Mouse (Mus musculus) spleen, postnatal 10 days (tissue): ENCODE data around the gene Gid4.

ENCODE experiments used
- DNase-seq, 2 experiments: peaks; one replicate each; pipeline ENCODE4 v3.0.0; 2021 to 2022; ENCODE audit warnings: low spot score in 2 of 2

Gene Gid4

DNA sequence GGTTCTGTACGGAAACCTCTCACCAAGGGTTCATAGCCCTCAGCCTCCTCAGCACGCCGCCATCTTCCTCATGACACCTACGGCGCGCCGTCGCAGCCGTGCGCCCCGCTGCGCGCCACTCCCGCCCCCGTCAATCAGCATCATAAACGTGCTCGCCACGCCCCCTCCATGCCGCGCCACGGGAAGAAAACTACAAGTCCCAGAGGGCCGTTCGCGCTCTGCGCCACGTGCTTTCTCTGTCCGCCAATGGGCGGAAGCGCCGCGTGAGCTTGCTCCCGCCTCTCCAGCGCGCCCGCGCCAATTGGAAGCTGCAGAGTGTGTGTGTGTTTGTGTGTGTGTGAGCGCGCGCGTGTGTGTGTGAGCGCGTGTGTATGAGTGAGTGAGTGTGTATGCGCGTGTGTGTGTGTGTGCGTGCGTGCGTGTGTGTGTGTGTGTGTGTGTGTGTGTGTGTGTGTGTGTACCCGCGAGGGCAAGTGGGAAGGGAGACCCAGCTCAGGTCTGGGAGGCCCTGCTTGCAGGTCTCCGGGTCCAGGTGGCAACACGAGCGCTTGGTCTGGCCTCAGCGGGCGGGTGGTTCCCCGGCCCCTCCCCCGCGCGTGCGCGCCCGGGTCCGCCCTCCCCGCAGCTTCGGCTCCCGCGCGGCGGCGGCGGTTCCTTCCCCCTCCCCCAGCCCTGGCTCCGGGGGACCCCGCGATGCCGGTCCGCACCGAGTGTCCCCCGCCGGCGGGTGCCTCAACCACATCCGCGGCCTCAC lies at the start of gene Gid4:
Gene Gid4, plus strand, starts transcription at position 183 of the 754 bp plus-strand sequence.
- peak; percentile 98 to 99 for DNase-seq

DNA sequence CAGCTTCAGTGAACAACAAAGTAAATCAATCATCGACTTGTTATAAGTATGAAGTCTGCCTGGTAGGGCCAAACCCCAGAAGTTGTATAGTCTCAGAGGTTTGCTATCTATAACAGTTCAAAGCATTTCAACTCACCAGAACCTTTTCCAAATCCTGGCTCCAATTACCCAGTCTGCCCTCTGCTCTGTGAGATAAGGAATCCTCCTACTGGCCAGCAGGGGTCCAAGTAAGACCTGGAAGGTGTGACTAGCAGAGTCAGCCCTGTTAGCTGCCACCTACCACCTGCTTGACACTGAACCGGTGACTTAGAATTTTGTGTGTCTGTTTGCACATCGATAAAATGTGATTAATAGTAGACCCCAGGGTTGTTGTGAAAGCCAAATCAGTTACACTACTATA lies 49.7 kb upstream of the Gid4 start:
- DNase-seq = no peak

DNA sequence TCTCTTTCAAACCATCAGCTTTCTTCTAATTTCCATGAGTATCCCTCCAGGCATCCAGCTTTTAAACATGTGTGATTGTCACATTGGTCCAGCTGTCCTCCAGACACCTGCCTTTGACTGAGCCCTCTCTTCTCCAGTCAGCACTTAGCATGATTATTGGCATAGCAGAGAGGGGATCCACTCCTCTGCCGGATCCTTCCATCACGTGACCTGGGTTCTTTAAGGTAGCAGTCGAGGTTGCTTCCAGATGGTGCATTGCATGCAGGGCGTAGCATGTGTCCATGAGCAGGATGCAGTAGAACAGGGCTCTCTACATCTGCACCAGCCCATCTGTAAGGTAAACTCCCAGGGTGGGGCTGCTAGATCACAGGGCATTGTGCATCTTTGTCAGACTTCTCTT lies 48.0 kb upstream of the Gid4 start:
- DNase-seq = no peak

DNA sequence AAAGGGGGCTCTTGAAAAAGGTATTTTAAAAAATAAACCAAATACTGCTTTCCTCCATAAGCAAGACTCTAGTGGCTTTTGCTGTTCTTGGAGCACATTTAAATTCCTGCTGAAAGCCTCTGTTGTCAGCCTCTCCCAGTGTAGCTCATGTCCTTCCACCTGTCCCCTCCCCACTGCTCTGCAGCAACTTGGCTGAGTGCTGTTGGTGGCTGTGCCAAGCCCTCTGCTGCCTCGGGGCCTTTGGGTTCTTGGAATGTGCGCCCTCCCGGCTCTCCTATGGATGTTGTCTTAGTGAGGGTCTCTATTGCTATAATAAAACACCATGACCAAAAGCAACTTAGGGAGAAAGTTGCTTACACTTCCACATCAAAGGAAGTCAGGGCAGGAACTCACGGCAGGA lies 47.5 kb upstream of the Gid4 start:
- DNase-seq = no peak

DNA sequence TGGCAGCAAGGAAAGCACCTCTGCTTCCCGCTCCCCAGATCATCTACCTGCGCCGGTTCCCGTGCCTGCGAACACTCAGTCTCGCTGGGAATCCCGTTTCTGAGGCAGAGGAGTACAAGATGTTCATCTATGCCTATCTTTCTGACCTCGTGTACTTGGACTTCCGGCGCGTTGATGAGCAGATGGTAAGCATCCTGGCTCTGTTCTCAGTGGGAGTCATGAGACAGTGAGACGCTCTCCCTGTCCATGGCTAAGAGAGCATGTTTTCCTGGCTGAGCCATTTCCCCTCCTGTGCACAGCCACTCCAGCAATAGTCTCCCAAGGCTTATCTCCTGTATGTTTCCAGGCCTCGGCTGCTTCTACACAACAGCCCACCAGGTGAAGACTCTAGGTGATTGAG lies 46.5 kb upstream of the Gid4 start:
- DNase-seq = no peak

DNA sequence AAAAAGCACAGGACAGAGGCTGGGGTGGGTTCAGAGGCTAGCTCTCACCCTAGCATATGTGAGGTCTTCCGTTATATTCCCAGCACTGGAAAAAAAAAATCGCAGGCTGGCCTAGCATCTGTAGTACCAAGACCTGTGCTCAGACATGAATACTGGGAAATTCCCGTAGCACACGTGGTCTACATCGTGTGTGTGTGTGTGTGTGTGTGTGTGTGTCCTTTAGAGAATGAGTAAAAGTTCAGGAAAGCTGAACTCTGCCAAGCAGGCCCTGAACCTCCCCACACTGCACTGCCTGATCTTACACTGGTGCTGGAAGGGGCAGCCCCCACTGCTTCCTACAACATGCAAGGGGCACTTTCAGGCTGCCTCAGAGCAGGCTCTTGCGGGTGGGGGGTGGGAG lies 42.5 kb upstream of the Gid4 start:
- no peak for DNase-seq

DNA sequence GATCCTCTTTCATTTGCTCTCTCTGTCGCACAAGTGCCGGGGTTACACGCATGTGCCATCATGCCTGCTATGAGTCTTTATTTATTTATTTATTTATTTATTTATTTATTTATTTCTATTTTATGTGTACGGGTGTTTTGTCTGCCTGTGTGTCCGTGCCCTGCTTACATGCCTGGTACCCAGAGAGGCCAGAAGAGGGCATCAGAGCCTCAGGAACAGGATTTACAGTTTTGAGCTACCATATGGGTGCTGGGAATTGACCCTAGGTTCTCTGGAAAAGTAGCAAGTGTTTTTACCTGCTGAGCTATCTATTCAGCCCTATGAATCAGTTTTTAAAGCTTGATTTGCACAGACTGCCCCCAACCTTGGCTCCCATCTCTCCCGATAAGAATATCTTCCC lies 33.4 kb upstream of the Gid4 start:
- DNase-seq = no peak

DNA sequence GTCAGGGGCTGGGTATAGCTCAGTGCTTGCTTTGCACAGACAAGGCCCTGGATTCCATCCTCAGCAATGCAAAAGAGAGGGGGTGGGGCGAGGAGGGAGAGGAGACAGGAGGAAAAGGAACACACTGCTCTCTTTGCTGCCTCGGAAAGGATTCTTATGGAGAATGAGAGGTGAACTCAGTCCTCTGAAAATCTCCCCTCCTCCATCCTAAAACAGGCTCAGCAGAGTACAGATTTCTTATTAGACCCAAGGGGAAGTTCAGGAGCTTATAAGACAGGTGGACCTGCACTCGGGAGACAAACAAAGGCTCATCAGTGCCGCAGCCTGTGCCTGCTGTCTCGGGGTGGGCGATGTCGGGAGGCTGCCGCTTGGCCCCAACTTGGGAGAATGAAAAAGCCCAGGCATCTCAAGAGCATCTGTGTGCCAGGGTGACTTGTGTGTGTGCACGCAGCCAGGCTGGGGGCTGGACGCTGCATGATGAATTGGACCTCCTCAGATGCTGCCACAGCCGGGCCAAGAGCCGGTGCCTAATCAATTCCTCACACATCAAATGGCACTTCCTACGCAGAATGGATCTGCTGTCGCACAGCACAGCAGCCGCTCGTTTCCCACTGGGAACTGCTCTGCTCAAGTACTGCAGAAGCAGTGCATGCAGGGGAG lies 32.1 kb upstream of the Gid4 start:
- no peak for DNase-seq

DNA sequence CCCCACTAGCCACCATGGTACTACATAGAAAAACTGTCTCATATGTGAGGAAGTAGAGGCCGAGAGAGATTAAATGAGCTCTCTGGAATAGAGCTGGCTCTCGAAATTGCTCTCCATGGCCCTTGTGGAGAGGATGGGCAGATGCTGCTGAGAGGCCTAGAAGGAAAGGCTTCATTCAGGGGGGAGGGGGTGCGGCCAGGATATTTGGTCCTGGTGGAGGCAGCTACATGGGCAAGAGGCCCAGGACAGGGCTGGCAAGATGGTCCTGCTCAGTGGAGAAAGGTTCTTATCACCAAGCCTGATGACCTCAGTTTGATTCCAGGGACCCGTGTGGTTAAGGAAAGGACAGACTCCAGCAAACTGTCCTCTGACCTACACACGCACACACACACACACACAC lies 31.0 kb upstream of the Gid4 start:
- no peak for DNase-seq

DNA sequence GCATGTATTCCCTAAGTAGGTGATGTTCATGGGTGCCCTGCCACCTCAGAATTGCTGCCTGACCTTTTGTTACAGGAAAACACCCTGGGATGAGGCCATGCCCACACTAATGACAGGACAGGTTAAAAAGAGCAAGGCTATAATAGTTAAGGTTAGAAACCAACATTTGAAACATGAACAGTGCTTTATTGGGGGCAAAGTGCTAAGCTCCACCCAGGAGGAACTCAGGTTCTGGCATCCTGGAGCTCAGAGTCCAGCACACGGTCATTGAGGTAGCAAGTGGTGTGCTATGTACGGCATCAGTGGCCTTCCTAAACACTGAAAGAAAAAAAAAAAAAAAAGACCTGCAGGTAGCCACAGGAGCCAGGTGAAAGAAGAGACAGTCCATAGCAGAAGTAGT lies 29.0 kb upstream of the Gid4 start:
- DNase-seq = no peak

DNA sequence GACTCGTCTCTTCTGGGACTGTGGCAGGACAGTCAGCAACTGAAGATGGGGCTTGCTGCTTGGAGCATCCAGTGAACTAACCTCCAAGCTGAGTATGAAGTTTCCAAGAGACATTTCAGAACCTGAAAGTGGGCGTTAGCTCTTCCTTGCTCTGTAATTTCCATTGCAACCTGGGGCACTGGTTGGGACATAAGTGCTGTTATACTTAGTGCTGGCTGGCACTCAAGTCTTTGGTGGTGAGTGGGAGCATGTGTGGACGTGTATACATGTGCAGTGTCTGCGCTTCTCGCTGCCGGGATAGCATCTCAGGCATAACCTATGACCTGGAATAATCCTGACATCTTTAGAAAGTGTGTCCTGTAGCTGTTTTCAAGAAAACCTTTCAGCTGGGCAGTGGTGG lies 25.6 kb upstream of the Gid4 start:
- DNase-seq = no peak

DNA sequence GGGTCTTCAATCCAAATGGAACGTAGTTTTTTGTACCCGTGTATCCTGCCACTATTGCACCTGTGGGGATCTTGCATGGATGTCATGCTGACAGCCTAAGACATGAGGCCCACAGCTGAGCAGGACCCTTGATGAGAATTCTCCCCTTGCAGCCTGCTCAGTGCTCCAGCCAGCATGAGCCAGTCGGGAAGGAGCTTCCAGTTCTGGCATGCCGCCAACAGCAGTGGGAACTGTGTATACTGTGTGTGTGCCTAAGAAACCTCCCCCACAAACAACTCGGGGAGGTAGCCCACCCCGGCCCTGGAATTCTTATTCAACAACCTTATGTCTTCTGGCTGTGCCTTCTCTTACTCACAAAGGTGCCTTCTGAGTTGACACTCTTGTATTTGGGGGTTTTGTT lies 20.4 kb upstream of the Gid4 start:
- DNase-seq = no peak

DNA sequence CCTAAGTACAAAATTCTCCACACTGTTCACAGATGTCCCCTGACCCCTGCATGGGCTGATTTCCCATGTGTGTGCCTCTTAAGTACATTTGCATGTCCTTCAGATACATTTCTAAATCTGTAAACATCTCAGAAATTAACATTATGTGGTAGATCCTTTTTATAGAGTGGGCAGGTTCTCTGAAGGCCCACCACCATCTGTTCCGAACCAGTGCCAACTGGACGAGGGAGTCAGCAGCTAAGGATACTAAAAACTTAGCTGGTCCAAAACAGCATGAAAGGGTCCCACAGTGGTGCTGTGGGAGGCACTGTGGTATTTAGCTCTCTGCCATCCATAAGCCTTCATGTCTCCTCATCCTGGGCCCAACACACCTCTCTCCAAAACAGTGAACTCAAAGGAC lies 19.8 kb upstream of the Gid4 start:
- no peak for DNase-seq

DNA sequence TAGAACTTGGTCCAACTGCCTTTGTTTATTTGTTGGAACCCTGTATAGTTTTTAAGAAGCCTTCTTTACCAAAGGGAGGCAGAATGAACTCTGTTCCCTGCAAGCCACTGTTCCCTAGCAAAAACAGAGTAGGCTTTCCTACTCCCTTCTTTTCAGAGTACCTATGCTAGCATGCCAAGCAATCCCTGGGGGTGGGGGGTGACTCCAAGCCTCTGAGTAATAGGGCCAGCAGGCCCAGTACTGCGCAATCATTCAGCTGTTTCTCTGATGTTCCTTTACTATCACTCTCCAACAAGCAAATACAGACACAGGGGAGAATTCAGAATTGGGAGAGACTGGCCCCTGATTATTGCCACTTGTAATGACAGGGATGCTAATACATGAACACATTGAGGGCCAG lies 10.3 kb upstream of the Gid4 start:
- no peak for DNase-seq

DNA sequence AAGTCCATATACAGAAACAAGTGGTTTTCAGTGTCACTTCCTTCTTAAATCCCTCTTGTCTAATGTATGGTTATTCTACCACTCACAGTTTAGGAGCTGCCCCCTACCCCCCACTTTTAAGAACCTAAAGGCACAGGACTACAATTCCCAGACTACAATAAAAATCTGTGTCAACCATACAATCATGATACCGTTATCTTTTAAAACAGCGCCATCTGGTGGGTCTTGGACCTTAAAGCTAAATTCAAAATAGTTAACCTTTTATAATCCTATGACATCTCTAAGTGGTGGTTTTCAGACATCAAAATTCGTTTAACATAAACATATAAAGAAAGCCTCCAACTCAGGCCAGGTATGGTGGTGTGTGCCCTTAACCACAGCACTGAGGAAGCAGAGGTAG lies 4.8 kb upstream of the Gid4 start:
- DNase-seq = peak; percentile 26 to 68

DNA sequence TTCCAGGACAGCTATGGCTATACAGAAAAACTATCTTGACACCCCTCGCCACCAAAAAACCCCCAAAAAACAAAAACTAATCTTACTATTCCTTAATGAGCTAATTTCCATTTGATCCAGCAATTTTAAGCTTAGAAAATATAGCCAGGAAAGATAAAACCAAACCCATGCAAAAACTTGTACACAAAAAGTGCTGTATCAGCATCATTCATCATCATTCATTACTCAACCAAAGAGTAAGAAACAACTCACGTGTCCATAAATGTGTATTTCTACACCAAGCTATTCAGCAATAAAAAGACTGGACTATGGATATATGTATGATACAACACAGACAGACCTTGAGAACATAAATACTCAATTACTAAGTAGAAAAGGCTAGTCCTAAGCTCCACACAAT lies 4.0 kb upstream of the Gid4 start:
- no peak for DNase-seq

DNA sequence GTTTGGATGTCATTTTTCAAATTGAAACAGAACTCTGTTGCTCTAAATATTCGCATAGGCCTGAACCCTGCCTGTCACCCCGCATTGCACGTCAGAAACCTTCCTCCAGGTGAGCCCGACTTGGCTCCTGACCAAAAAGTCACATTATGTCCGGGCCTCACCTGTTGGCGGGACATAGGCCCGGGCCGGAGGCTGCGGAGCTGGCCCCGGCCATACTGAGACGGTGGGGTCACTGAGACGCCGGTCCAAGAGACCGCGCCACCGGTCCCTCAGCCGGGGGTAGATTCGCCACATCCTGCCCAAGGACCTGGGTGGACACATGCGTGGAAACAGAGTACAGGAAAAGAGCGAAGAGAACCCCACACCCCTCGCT lies 369 bp upstream of the Gid4 start:
- no peak for DNase-seq

DNA sequence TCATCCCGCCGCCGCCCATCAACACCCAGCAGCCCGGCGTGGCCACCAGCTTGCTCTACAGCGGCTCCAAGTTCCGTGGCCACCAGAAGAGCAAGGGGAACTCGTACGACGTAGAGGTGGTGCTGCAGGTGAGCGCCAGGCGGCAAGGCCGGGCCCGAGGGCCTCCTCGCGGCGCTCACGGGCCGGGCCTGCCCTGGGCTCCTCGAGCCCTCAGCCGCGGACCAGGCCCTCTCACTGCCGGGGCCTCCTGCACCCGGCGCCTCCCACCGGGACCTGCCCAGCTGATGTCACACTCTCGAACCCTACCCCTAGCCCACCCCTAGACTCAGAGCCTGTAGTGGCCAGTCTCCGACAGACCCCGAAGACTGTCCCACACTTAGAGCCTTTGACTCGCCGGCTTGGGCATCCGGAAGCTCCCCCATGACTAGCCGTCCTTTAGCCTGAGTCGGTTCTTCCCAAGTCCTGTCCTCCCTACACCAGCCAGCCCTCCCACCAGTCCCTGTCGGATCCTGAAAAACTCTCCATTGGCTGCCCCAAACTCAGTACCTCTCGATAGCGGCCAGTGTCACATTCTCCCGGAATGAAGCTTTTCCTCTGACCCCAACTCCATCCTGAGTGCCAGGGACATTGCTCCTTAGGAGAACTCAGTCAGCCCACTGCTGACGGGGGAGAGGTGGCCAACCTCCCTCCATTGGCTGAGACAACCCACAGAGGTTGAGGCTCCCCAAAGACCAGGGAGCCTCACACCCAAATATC lies 950 bp downstream of the Gid4 start, which contains the start of gene Atpaf2:
Gene Atpaf2, minus strand, starts transcription at position 741 of the 756 bp plus-strand sequence.
- no peak for DNase-seq

DNA sequence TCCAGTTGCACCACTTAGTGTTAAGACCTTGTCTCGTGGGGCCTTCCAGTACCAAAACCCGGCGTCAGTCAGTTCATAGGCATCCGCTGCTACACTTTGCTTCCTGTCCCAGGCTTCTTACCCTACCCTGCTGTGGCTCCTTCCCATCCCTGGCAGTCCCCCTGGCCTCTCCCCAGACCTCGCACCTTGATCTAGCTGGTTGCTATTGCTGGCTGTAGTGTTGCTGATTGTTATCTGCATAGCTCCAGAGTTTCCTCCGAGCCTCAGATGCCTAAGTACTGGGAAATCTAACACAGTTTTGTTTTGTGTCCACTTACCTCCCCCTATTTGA lies 1.5 kb downstream of the Gid4 start:
- DNase-seq = peak; percentile 34 to 43

DNA sequence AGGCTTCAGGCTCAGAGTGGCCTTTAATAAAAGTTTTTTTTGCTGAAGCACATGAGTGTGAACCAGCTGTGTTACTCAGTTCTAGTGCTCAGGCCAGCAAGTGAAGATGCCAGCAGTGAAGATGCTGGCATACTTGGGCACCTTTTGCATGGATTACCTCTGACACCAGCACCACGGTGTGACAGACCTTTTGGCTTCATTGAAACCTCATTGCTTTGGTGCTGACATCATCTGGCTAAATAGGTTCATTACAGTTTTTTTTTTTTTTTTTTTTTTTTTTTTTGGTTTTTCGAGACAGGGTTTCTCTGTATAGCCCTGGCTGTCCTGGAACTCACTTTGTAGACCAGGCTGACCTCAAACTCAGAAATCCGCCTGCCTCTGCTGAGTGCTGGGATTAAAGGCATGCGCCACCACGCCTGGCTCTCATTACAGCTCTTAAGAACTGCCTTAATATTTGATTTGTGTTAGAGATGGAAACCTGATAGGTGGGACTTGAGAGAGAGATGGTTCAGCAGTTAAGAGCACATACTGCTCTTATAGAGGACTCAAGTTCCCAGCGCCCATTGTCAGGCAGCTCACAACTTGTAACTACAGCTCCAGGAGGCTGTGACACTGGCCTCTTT lies 5.2 kb downstream of the Gid4 start:
- DNase-seq = no peak

DNA sequence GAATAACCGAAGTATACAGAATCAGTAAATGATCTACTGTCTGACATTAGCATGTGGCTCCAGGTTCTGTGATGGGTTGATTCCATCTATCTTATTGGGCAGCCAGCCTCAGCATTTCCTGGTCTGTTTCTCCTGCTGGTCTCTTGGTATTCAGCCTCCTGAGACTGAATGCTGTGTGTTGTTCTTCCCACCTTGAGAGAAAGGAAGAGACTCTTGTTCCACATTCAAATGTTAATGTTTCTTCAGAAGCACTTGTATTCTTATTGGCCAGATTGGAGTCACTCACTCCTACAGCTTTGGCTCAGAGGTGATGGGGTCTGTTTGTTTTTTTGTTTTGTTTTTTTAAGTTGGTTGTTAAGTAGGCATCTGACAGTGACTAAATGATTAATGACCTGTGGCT lies 6.1 kb downstream of the Gid4 start:
- no peak for DNase-seq

DNA sequence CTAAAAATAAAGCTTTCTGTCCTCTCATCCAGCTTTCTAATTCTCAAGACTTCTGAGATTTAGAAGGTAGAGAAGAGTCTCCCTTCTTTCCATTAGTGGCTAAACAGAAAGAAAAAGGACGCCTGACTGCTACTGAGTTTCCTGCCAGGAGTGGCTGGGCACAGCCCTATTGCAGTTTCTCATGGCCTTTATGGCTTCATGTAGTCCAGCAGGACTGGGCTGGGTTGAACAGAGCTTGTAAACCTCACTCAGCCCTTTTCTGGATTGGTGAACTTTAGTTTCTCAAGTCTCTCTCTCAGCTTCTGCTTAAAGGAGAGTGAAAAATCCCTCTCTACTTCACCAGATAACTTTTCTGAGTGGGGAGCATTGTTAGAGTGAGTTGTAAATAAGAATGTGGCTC lies 9.5 kb downstream of the Gid4 start:
- no peak for DNase-seq

DNA sequence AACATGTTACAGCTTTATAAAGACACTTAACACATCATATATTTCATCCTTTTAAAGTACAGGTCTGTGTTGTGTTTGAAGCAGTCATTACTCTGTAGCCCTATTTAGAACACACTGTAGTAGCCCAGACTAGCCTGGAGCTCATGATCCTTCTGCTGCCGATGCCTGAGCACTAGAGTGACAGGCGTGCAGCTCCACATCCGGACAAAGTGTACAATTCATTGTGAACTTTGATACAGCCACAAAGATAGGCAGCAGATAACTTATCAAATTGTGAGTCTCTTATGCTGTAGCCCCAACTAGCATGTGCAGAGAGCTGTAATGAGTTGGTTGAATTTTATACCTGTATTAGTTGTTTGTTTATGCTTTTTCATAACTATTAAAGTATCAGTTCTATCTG lies 10.7 kb downstream of the Gid4 start:
- DNase-seq = no peak
